Mouse (Mus musculus): ENCODE results near the gene Dtx4.

Dtx4 gene

GRCm38 (mm10) chr19:12465530-12466144, 35.6 kb downstream of the Dtx4 start:
- DNase-seq: peak in 1 of 2 experiments; percentile 2

DNA sequence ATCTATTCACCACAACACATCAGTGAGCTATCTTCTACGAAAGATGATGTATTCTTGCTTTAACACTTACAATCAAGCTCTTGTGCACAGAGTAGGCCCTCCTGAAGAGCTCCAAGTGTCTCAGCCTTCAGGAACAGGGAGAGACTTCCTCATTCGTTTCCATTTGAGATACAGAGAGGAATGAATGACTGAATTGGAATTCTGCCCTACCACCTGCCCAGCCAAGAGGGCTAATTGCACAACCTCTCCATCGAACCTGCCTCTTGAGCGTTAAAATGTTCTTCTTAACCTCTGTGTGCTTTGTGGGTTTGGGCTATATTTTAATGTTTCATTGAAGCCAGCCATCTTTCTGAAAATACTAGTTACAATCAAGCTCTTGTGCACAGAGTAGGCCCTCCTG, 36.6 kb downstream of the Dtx4 start:
- peak in 1 of 2 experiments; percentile 1 for DNase-seq

DNA sequence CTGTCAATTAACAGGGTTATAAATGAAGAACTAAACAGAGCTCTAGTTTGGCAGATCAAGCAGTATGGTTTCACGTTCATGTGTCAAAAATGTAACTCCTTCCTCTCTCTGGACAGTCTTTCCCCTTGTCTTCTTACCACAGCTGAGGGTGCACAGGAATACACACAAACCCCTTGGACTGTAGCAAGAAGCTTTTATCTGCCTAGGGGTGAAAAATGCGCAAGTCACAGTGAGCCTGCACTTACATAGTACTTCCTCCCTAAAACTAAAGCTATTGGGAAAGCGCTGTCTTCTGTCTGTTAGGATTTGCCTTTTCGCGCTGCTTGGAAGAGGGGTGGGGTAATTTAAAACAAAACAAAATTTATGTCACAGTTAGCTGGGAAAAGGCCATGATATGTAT, 37.1 kb downstream of the Dtx4 start:
- peak in 1 of 2 experiments; percentile 8 for DNase-seq

GRCm38 (mm10) chr19:12463722-12464035, 37.6 kb downstream of the Dtx4 start:
- DNase-seq: no peak

GRCm38 (mm10) chr19:12462851-12463721, 38.2 kb downstream of the Dtx4 start:
- peak in 1 of 2 experiments; percentile 7 for DNase-seq

DNA sequence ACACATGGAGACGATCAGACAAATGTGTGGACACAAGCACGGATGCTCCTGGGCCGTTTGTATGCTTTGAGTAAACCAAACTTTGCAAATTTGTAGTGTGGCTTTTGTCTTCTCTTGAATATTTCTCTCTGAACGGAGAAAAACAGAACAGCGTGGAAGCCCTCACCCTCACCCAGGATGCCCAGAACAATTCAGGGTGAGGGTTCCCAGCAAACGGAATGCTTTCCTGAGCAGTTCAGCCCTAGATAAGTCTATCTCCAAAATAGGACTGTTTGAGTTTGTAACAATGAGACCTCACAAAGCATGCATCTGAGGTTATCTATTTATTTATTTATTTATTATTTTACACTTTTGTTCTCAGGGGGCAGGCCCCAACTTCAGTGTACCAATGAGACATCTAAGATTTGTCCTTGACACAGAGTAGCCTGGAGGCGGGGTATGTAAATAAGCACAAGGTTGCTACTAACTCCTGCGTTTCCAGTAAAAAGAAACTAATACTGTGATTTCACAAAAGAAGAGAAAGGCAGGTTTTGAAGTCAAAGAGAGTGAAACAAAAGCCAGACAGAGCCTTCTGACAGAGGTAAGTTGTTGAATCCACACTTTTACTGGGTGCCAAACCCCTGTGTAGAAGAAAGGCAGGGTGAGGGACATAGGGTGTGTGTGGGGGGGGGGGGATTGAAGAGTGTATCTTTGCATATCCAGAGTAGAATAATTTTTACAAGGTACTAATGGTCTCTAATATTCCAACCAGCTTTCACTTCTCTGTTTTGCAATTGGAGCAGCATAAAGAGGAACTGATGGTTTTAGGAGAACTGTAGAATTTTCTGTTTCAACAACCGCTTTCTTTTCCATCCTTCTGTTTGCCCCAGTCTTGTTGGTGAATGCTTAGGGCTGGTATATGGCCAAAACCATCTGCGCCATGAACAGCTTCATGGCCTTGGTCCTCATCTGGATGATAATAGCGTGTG, 40.7 kb downstream of the Dtx4 start, which contains the start of gene Mpeg1:
Gene Mpeg1, plus strand, starts transcription at position 498 of the 968 bp plus-strand sequence.
- peak in 1 of 2 experiments; percentile 5 for DNase-seq

GRCm38 (mm10) chr19:12459516-12459915, 41.7 kb downstream of the Dtx4 start:
- DNase-seq: no peak

DNA sequence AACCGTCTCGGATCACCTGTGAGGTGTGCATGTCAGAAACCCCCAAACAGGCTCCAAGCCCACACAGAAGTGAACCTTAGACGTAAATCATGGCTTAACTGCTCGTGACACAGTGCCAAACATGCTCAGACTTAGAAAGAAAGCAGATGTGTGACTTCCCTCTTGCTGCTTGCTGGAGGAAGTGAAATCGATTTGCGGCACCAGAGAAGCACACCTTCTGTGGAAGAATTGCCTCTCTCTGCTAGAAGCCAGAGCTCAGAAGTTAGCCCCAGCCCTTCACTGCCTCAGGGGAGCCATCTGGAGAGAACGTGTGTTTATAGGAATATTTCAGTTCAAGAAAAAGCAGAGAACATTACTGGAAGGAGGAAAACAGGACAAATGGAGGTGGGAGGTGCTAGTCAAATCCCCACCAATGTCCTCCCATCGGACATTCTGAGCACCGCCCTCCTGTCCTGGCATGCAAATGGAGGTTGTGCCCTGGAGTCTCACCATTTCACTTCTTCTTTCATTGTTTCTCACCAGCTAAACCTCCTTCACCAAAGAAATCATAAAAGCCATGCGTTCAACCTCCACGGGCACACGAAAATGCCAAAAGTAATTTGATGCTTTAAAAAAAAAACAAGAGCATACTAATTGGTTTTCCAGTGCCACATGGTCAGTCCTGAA, 43.7 kb downstream of the Dtx4 start:
- DNase-seq: peak; percentile 55 to 60

DNA sequence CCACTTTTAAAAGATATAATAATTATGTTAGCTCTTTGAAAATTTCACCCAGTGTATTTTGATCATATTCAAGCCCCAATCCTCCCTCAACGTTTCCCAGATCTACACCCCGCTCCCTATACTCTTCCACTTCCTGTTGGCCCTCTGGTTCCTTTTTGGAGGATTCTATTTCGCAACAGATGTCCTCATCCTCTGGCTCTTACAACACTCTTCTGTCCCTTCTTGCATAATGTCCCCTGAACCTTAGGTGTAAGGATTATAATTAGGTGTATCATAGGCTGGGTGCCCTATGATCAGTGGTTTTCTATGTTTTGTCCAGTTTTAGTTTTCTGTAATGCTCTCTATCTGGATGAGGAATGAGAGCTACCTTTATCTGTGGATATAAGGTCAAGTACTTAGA, 56.2 kb downstream of the Dtx4 start:
- DNase-seq: no peak

DNA sequence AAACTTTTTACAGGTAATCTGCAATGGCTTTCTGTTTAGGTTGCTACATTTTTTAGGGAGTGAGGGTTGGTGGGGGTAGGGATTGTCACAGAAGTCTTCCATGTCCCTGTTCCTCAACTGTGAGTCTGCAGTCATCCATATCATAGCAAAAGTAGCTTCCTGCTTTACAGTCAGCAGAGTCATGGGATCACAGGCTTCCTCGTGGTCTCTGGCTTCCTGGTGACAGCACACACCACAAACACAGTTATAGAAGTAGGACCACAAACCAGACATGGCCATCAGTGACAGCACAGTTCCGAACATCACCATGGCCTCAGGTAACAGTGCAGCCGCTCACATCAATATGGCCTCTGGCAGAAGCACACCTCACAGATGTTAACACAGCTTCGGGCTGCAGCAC, 58.7 kb downstream of the Dtx4 start:
- no peak for DNase-seq

GRCm38 (mm10) chr19:12440103-12440725, 61.0 kb downstream of the Dtx4 start:
- DNase-seq: peak in 1 of 2 experiments; percentile 28

DNA sequence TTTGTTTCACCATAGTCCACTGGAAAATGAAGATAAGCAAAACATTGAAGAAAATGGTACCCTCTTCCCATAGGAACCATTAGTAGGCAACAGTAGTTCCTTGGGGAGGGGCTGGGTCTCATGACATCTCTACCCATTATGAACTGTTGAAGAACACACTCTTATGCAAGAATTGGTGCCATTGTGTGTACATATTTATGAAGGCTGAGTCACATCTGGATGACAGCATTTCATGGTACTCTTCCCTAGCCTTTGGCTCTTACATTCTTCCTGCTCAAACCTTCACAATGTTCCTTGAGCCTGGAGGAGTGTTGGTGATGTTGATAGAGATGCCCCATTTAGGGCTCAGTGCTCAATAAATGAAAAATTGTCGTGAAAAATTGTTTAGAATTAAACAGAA, 61.7 kb downstream of the Dtx4 start:
- DNase-seq: no peak

DNA sequence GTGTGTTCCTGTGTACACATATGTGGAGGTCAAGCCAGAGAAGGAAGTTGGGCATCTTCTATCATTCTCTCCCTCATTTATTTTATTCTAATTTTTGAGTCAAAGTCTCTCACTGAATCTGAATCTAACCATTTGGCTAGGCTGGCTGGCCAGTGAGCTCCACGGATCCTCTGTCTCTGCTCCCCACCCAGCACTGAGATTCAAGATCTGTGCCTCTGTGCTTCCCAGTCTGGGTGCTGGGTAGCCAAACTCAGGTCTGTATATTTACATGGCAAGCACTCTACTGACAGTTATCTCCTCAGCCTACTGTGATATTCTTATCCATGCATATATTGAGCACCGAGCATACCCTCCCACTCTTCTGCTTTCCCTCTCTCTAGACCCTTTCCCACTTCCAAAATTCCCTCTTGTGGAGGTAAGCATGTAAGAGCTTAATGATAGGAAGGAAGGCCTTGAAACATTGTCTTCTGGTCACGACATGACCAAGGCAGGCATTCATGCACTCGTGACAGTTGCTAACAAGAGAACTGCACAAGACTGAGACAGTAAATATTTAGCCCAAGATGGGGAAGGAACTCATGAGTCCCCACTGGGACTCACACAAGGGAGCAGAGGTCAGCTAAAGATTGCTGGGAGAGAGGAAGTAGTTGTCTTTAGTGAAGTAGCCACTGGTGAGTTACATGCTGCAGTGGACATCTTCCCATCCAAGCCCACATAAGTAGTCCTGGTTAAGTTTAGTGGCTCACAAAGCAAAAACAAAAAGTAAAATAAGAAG, 65.3 kb downstream of the Dtx4 start:
- DNase-seq: no peak

GRCm38 (mm10) chr19:12435011-12435416, 66.2 kb downstream of the Dtx4 start:
- no peak for DNase-seq

GRCm38 (mm10) chr19:12433033-12433432, 68.2 kb downstream of the Dtx4 start:
- DNase-seq: peak in 1 of 2 experiments; percentile 34

GRCm38 (mm10) chr19:12427605-12428004, 73.6 kb downstream of the Dtx4 start, which contains the start of gene Pfpl:
TSS of gene Pfpl (plus strand) at chr19:12427905.
- DNase-seq: no peak

DNA sequence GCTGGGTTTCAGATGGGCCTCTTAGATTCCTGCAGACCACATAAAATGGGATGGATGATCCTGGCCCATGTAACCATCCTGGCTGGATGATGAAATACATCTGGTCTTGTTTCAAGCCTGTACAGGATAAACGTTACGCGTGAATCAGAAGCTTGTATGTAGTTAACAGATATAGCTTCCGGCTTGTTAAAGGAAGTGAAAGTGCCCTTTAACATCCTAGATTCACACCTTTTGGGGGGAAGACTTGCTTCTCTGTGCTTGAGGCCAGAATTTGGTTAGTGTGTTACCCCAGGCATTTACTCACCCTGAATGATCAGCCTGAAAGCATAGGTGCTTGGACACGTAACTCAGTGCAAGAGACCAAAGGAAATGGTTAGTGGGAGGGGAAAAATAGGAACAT, 74.2 kb downstream of the Dtx4 start:
- no peak for DNase-seq

DNA sequence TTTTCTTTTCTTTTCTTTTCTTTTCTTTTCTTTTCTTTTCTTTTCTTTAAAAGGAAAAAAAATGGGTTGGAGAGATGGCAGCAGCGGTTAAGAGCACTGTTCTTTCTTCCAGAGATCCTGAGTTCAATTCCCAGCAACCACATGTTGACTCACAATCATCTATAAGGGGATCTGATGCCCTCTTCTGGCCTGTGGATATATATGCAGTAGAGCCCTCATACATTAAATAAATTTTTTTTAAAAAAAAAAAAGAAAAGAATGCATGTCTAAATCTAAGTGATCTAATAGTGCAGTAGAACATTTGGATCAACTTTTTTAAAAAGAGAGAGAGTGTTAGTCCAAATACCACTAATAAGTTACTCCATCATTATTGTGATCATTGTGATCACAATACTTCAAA, 79.6 kb downstream of the Dtx4 start:
- no peak for DNase-seq

DNA sequence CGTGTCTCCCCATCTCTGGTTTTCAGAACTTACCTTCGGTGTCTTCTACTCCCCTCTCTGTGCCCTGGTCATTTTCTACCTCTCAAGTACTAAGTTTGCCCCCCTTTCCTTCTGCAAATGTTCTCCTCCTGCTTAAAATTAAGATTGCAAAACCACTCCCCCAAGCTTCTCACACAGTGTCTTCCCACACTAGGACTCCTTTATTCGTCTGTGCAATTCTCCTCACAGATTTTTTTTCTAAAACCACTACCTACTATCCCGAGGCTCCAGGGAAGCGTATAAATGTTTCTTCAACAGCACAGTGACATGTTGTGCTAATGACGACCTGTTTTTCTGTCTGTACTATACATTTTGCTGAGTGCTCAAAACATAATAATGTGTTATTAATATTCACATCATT, 80.7 kb downstream of the Dtx4 start:
- DNase-seq: no peak

- DNase-seq: no peak
Measured at GRCm38 (mm10) chr19:12418312-12418711, 82.9 kb downstream of the Dtx4 start.

DNA sequence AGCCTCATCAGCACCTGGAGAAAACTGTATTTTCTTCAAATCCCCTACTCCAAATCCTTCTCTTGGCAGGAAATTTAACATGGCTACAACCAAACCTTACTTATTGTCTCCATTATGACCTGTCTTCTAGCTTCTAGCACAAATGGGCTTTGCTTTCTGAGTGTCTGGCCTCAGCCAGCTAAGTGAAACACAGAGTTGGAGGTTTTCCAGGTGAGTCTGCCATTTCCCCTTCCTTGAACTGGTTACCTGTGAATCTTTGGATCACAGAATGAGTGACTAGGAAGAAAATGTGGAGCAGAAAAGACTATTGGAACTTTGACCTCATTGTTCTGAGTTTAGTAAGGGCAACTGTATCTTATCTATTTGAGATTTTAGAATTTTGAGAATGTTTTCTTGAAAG, 83.9 kb downstream of the Dtx4 start, which contains the start of gene Olfr1441:
Gene Olfr1441, plus strand, starts transcription at position 73 of the 400 bp plus-strand sequence.
- DNase-seq: no peak
